Mouse (Mus musculus) cortical plate, adult 2 months (tissue): Measurements from ENCODE around the gene Lgals4.

ENCODE experiments used
- CTCF ChIP-seq: fragments of 200-500 bp; IDR thresholded peaks from 2 replicates; pipeline ENCODE4 v1.5.1; 2011; ENCODE audit warnings: mild to moderate bottlenecking, control low read depth, low read length; ENCODE audit not compliant: insufficient read depth; ENCODE audit errors: extremely low read depth
- POLR2A ChIP-seq: fragments of 200-500 bp; IDR thresholded peaks from 2 replicates; pipeline ENCODE4 v1.6.1; 2011; ENCODE audit warnings: mild to moderate bottlenecking, low read length, control low read depth; ENCODE audit not compliant: insufficient read depth; ENCODE audit errors: extremely low read depth

- no peak for TF ChIP-seq POLR2A
- no peak for TF ChIP-seq CTCF
These were observed 14.7 kb upstream of the Lgals4 start for GRCm38 (mm10) chr7:28818861-28819452.
